Mouse (Mus musculus): ENCODE results near the gene Echs1.

GRCm38 (mm10) chr7:140153829-140154217 lies 37.5 kb upstream of the Echs1 start:
- TF ChIP-seq POLR2A (IDR thresholded peaks at IDR 0.05; ENCODE audit: control insufficient read depth, low read depth, low read length) (no peak), CTCF (IDR thresholded peaks at IDR 0.05; ENCODE audit: control insufficient read depth, insufficient read depth, insufficient replicate concordance, low read depth, low read length) (no peak)
